Mouse (Mus musculus): Measurements from ENCODE around the gene Gprin3. TPM values are rescaled to one million over a fixed set of nuclear protein-coding genes. Genes with fewer than 3 reads are reported as not detected.
A peak's percentile ranks its signal among the peaks of the same experiment; 100 is the strongest.

Gprin3 gene
- polyA plus RNA-seq, 1 experiment from 2014 or later: 6.1 TPM

DNA sequence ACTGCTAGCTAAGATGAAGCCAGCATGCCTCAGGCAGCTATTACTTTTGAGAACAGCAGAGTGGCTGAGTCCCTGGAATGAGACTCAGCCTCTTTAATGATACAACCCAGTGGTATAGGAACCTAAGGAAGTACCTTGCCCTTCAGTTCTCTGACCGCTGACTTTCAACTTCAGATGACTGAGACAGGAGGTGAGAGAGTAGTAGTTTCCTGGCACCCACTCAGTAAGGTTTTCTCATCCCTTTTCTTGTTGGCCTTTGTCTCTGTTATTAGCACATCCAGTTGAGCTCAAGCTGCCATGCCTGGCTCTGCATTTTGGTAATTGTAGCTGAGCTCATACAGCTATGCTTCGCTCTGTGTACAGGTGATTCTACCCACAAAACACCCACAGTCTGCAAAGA is 62.8 kb downstream of the Gprin3 start:
- no peaks in the 10 kb centered on the region for H3K9me3 ChIP-seq (ENCODE audit: control insufficient read depth, low read length)
- H3K9ac ChIP-seq (ENCODE audit: low read depth, low read length): no peak overlapping the region
- WGBS: 98% methylated on average over 2 of the region's 2 CpGs
- no peak overlapping the region for H3K4me2 ChIP-seq (ENCODE audit: low read depth, low read length)
- H3K4me1 ChIP-seq (ENCODE audit: control insufficient read depth, insufficient read depth, low read length): no peaks in the 10 kb centered on the region
- no peak overlapping the region for H3K27ac ChIP-seq (ENCODE audit: low read length)
- H3K36me3 ChIP-seq (ENCODE audit: control insufficient read depth, insufficient read depth, low read length): no peaks in the 10 kb centered on the region
- no peaks in the 10 kb centered on the region for H3K27me3 ChIP-seq (replicated peaks; ENCODE audit: control insufficient read depth, insufficient read depth, low read length)
- no peak overlapping the region for H3K4me3 ChIP-seq (ENCODE audit: low read length)
- ATAC-seq: no peak

DNA sequence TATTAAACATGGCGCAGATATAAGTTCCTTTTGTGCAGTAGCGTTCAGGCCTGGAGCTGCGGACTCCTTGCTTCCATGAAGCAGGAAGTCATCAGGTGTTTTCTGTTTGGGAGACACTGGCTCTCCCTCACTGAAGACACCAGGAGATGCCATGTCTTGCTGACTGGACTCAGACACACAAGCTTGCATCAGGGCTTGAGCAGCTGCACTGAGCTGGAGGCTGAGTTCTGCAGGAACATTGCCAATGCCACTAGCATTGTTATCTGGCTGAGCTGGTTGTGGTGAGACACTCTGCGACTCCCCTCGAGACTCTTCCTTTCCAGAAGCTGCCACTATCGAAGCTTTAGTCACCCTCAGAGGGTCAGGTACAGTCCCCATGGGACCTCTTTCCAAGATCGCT is 71.2 kb downstream of the Gprin3 start:
- no peaks in the 10 kb centered on the region for H3K9me3 ChIP-seq (ENCODE audit: control insufficient read depth, low read length)

DNA sequence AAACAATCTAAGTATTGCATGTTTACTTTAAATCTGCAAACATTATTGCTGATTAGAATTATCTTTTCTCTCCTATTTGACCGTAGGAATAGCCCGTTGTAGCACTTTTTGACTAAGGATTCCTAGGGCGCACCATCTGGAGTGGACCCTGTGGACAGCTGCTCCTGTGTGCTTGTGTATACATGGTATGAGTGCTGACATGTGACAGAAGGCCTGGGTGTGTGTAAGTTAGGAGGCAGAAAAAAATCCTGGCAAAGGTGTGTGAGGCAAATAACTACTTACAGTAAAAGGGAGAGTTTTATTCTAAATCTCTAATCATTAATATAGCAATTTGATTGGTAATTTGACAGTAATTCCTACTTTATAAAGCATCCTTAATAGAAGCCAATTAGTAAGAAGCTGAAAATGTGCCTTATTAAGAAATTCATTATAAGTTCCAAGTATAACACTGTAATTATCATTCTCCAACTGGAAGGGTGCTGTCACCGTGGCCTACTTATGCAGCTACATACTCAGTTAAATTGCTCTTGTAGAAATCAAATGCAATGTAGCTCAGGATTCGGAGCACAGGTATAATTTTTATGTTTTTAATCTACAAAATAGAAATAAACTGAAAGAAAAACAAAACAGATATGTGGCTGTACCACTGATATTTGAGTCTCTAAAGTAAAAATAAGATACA is 74.8 kb downstream of the Gprin3 start:
- H3K4me2 ChIP-seq (ENCODE audit: low read depth, low read length): no peak overlapping the region
- no peak for ATAC-seq
- 0 out of 2 replicates have a peak, but pooled peaks cover 3% of the 10 kb centered on the region for H3K36me3 ChIP-seq (ENCODE audit: control insufficient read depth, insufficient read depth, low read length)
- no peak overlapping the region for H3K27ac ChIP-seq (ENCODE audit: low read length)
- no peak overlapping the region for H3K4me3 ChIP-seq (ENCODE audit: low read length)
- H3K4me1 ChIP-seq (ENCODE audit: control insufficient read depth, insufficient read depth, low read length): no peaks in the 10 kb centered on the region
- no peaks in the 10 kb centered on the region for H3K27me3 ChIP-seq (replicated peaks; ENCODE audit: control insufficient read depth, insufficient read depth, low read length)
- H3K9me3 ChIP-seq (ENCODE audit: control insufficient read depth, low read length): no peaks in the 10 kb centered on the region
- no peak overlapping the region for H3K9ac ChIP-seq (ENCODE audit: low read depth, low read length)
- 75% methylated on average over 5 of the region's 5 CpGs for WGBS

More for the DNA sequence above, 71.2 kb downstream of the Gprin3 start:
- Histone ChIP-seq H3K4me1 (ENCODE audit: control insufficient read depth, insufficient read depth, low read length) (no peaks in the 10 kb centered on the region), H3K36me3 (ENCODE audit: control insufficient read depth, insufficient read depth, low read length) (0 out of 2 replicates have a peak, but pooled peaks cover 3% of the 10 kb centered on the region), H3K9ac (ENCODE audit: low read depth, low read length) (no peak overlapping the region), H3K27ac (ENCODE audit: low read length) (no peak overlapping the region), H3K4me2 (ENCODE audit: low read depth, low read length) (no peak overlapping the region), H3K27me3 (replicated peaks; ENCODE audit: control insufficient read depth, insufficient read depth, low read length) (no peaks in the 10 kb centered on the region), H3K4me3 (ENCODE audit: low read length) (no peak overlapping the region)
- WGBS: 92% methylated on average over 7 of the region's 7 CpGs
- ATAC-seq: no peak

DNA sequence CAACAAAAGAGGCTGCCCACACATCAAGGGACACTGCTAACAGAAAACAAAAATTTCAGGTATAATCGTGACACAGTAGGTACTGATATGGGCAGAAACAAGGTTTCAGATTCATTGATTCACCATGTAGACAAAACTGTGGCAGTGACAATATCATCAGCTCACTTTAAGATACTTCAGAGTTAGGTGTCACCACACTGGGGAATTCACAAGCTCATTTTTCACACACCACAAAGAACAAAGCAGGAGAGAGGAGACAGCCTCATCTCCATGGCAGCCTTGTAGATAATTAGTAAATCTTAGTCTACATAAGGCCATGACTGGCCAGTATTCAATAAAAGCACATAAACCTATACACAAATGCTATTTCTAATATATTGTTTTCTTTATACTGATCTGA is 77.4 kb downstream of the Gprin3 start:
- no peaks in the 10 kb centered on the region for H3K9me3 ChIP-seq (ENCODE audit: control insufficient read depth, low read length)
- H3K27ac ChIP-seq (ENCODE audit: low read length): no peak overlapping the region
- no peak overlapping the region for H3K4me3 ChIP-seq (ENCODE audit: low read length)
- 68% methylated on average over 1 of the region's 1 CpGs for whole genome bisulfite sequencing
- H3K36me3 ChIP-seq (ENCODE audit: control insufficient read depth, insufficient read depth, low read length): no peaks in the 10 kb centered on the region
- no peak for ATAC-seq
- H3K27me3 ChIP-seq (replicated peaks; ENCODE audit: control insufficient read depth, insufficient read depth, low read length): no peaks in the 10 kb centered on the region
- no peaks in the 10 kb centered on the region for H3K4me1 ChIP-seq (ENCODE audit: control insufficient read depth, insufficient read depth, low read length)
- no peak overlapping the region for H3K9ac ChIP-seq (ENCODE audit: low read depth, low read length)
- H3K4me2 ChIP-seq (ENCODE audit: low read depth, low read length): no peak overlapping the region

DNA sequence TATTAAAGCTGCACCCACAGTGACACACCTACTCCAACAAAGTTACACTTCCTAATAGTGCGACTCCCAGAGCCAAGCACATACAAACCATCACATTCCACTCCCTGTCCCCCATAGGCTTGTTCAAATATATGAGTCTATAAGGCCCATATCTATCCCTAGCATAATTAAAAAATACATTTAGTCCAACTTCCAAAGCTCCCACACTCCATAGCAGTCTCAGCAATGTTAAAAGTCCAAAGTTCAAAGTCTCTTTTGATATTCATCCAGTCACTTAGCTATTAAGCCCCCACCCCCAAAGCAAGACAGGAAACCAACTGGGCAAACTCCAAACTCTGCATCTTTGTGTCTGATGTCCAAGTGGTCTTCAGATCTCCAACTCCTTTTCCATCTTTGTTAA is 84.9 kb downstream of the Gprin3 start:
- no peaks in the 10 kb centered on the region for H3K9me3 ChIP-seq (ENCODE audit: control insufficient read depth, low read length)
- H3K36me3 ChIP-seq (ENCODE audit: control insufficient read depth, insufficient read depth, low read length): no peaks in the 10 kb centered on the region
- H3K4me2 ChIP-seq (ENCODE audit: low read depth, low read length): no peak overlapping the region
- ATAC-seq: peak; percentile 53
- H3K27me3 ChIP-seq (replicated peaks; ENCODE audit: control insufficient read depth, insufficient read depth, low read length): no peaks in the 10 kb centered on the region
- no peak overlapping the region for H3K4me3 ChIP-seq (ENCODE audit: low read length)
- WGBS: 75% methylated on average over 1 of the region's 1 CpGs
- H3K27ac ChIP-seq (ENCODE audit: low read length): no peak overlapping the region
- no peak overlapping the region for H3K9ac ChIP-seq (ENCODE audit: low read depth, low read length)
- no peaks in the 10 kb centered on the region for H3K4me1 ChIP-seq (ENCODE audit: control insufficient read depth, insufficient read depth, low read length)

DNA sequence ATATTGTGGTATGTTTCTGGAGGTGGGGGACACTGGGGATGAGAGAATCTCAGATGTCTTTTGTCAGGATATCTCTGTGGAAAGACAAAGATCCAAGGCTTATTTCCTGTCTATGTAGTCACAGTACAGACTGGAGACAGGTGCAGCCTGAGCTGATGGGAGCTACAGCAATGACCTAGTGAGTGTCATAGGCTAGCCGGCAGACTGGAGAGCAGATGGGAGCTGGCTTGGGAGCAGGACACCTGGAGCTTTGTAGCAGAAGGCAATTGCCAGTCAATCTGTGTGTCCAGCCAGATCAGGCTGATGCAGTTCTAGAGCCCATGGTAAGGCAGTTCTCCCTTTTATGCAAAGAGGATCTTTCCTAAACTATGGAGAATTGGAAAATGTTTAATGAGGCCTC is 97.8 kb downstream of the Gprin3 start:
- Histone ChIP-seq H3K9ac (ENCODE audit: low read depth, low read length) (no peak overlapping the region), H3K27me3 (replicated peaks; ENCODE audit: control insufficient read depth, insufficient read depth, low read length) (no peaks in the 10 kb centered on the region), H3K4me1 (ENCODE audit: control insufficient read depth, insufficient read depth, low read length) (no peaks in the 10 kb centered on the region), H3K9me3 (ENCODE audit: control insufficient read depth, low read length) (no peaks in the 10 kb centered on the region), H3K36me3 (ENCODE audit: control insufficient read depth, insufficient read depth, low read length) (no peaks in the 10 kb centered on the region), H3K4me2 (ENCODE audit: low read depth, low read length) (no peak overlapping the region), H3K27ac (ENCODE audit: low read length) (no peak overlapping the region), H3K4me3 (ENCODE audit: low read length) (no peak overlapping the region)
- WGBS: 71% methylated on average over 1 of the region's 1 CpGs
- no peak for ATAC-seq

DNA sequence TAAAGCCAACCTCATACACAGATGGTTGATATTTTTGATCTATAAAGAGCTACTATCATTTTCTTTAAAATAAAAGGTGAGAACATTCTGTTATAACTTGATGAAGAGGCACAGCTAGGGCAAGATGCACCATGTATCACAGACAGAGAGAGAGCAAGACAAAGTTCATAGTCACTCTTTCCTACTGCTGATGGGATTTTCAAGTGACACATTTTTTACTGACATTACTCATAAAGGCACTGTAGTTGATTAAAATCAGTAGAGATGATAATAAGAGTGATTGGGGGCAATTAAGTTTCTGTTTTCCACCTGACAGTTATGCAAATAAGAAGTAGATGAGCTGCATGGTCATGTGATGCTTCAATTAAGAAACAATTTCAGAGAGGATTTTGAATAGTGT is 110.2 kb downstream of the Gprin3 start:
- H3K36me3 ChIP-seq (ENCODE audit: control insufficient read depth, insufficient read depth, low read length): no peaks in the 10 kb centered on the region
- no peaks in the 10 kb centered on the region for H3K27me3 ChIP-seq (replicated peaks; ENCODE audit: control insufficient read depth, insufficient read depth, low read length)
- ATAC-seq: no peak
- no peak overlapping the region for H3K27ac ChIP-seq (ENCODE audit: low read length)
- no peak overlapping the region for H3K4me2 ChIP-seq (ENCODE audit: low read depth, low read length)
- no peak overlapping the region for H3K9ac ChIP-seq (ENCODE audit: low read depth, low read length)
- H3K4me1 ChIP-seq (ENCODE audit: control insufficient read depth, insufficient read depth, low read length): no peaks in the 10 kb centered on the region
- H3K9me3 ChIP-seq (ENCODE audit: control insufficient read depth, low read length): no peaks in the 10 kb centered on the region
- H3K4me3 ChIP-seq (ENCODE audit: low read length): no peak overlapping the region

DNA sequence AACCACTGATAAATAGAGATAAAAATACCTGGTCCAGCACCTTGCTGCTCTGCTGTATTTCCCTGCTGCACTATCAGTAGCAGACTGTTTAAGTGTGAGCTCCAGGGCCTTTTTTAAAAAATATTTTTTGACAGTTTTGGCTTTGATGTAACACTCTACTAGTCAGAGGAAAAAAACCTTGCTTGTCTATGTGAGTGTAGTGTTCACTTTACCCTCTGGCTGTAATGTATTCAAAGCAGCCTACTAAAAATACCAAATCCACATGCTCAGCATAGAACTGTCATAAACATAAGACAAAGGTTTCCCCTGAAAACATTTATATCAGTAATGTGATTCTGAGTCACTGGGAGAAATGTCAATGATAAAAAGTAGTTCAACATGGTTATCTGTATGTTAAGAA is 111.0 kb downstream of the Gprin3 start:
- no peaks in the 10 kb centered on the region for H3K27me3 ChIP-seq (replicated peaks; ENCODE audit: control insufficient read depth, insufficient read depth, low read length)
- H3K27ac ChIP-seq (ENCODE audit: low read length): no peak overlapping the region

DNA sequence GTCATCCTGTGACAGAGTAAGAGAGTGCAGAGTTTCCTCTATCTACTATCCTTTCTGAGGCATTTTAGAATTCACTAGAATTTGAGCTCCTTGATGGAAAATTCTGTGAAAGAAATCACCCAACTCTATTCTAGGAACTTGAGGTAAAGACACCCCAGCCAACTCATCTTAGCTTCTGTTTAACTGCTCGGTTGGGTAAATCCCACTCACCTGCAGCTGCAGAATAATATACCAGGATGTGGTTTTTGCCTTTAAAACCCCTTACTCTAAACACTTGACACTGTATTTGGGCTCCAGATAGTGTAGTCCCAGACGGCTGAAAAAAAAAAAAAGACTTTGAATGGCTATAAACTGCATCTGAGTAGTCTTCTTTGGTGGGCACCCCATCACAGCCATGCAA is 112.9 kb downstream of the Gprin3 start:
- 67% methylated on average over 2 of the region's 2 CpGs for WGBS
- H3K27ac ChIP-seq (ENCODE audit: low read length): no peak overlapping the region
- H3K27me3 ChIP-seq (replicated peaks; ENCODE audit: control insufficient read depth, insufficient read depth, low read length): no peaks in the 10 kb centered on the region
- H3K4me2 ChIP-seq (ENCODE audit: low read depth, low read length): no peak overlapping the region
- H3K9me3 ChIP-seq (ENCODE audit: control insufficient read depth, low read length): no peaks in the 10 kb centered on the region
- H3K9ac ChIP-seq (ENCODE audit: low read depth, low read length): no peak overlapping the region
- ATAC-seq: no peak
- no peak overlapping the region for H3K4me3 ChIP-seq (ENCODE audit: low read length)
- H3K4me1 ChIP-seq (ENCODE audit: control insufficient read depth, insufficient read depth, low read length): no peaks in the 10 kb centered on the region
- H3K36me3 ChIP-seq (ENCODE audit: control insufficient read depth, insufficient read depth, low read length): no peaks in the 10 kb centered on the region

More for the DNA sequence above, 111.0 kb downstream of the Gprin3 start:
- Histone ChIP-seq H3K36me3 (ENCODE audit: control insufficient read depth, insufficient read depth, low read length) (no peaks in the 10 kb centered on the region), H3K9me3 (ENCODE audit: control insufficient read depth, low read length) (no peaks in the 10 kb centered on the region), H3K4me1 (ENCODE audit: control insufficient read depth, insufficient read depth, low read length) (no peaks in the 10 kb centered on the region), H3K4me3 (ENCODE audit: low read length) (no peak overlapping the region), H3K9ac (ENCODE audit: low read depth, low read length) (no peak overlapping the region), H3K4me2 (ENCODE audit: low read depth, low read length) (no peak overlapping the region)
- no peak for ATAC-seq

DNA sequence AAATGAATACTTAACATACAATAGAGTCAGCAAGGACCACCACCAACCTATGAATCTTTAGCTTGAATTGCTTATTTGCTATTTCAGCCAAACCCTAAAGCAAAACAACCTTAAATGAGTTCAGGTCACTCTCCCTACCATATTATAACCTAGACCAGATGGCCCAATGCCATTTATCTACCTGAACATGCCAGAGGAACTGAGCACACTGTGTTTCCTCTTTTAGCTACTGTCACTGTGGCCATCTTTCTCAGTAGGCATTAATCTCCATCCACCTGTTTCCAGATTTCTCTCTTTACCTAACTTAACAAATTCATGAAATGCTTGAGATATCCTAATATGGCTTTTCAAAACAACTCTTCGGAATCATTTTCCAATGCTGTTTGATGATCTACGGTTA is 114.9 kb downstream of the Gprin3 start:
- WGBS: 89% methylated on average over 2 of the region's 2 CpGs
- ATAC-seq: no peak
- Histone ChIP-seq H3K4me3 (ENCODE audit: low read length) (no peak overlapping the region), H3K9me3 (ENCODE audit: control insufficient read depth, low read length) (no peaks in the 10 kb centered on the region), H3K9ac (ENCODE audit: low read depth, low read length) (no peak overlapping the region), H3K27me3 (replicated peaks; ENCODE audit: control insufficient read depth, insufficient read depth, low read length) (no peaks in the 10 kb centered on the region), H3K4me1 (ENCODE audit: control insufficient read depth, insufficient read depth, low read length) (no peaks in the 10 kb centered on the region), H3K27ac (ENCODE audit: low read length) (no peak overlapping the region), H3K4me2 (ENCODE audit: low read depth, low read length) (no peak overlapping the region), H3K36me3 (ENCODE audit: control insufficient read depth, insufficient read depth, low read length) (no peaks in the 10 kb centered on the region)
